Mouse (Mus musculus): ENCODE results near the gene Ascl4. TPM values are rescaled to one million over a fixed set of nuclear protein-coding genes. Genes with fewer than 3 reads are reported as not detected.

Ascl4 gene
- polyA plus RNA-seq, 1 experiment from 2014 or later, result 0.18 TPM

Other genes with a start within 250 kb of the Ascl4 start
- 55.8 and 59.1 TPM in 2 replicates for gene Pwp1, start 98.2 kb upstream of the Ascl4 start, polyA plus RNA-seq (2015; fragmentation: Nextera tagmentation; extraction: Ambion mirVana)
- gene Prdm4, start 10.5 kb upstream of the Ascl4 start, polyA plus RNA-seq (2015; fragmentation: Nextera tagmentation; extraction: Ambion mirVana), result 11.6 and 12.7 TPM in 2 replicates
- gene Rtcb, start 30.1 kb downstream of the Ascl4 start, polyA plus RNA-seq (2015; fragmentation: Nextera tagmentation; extraction: Ambion mirVana), result 146 and 157 TPM in 2 replicates
- gene Bpifc, start 84.2 kb downstream of the Ascl4 start, polyA plus RNA-seq (2015; fragmentation: Nextera tagmentation; extraction: Ambion mirVana), result 0.05 TPM in 1 of 2 replicates, not detected in the other
- gene Fbxo7, start 94.3 kb downstream of the Ascl4 start, polyA plus RNA-seq (2015; fragmentation: Nextera tagmentation; extraction: Ambion mirVana), result 29.9 and 32.8 TPM in 2 replicates